Mouse (Mus musculus): Measurements from ENCODE around the gene Aff3. TPM values are rescaled to one million over a fixed set of nuclear protein-coding genes. Genes with fewer than 3 reads are reported as not detected.

Aff3 gene
- polyA plus RNA-seq, 1 experiment: 2.2 TPM

GRCm38 (mm10) chr1:38450677-38451076, 214.1 kb downstream of the Aff3 start:
- 89% methylated on average over 12 of the region's 12 CpGs for WGBS

GRCm38 (mm10) chr1:38449816-38450478, 214.8 kb downstream of the Aff3 start:
- 79% methylated on average over 7 of the region's 7 CpGs for WGBS
- H3K4me1 ChIP-seq (ENCODE audit: control insufficient read depth, insufficient read depth, low read length): no peaks in the 10 kb centered on the region

More at GRCm38 (mm10) chr1:38450677-38451076, 214.1 kb downstream of the Aff3 start:
- no peak for TF ChIP-seq CTCF (conservative IDR thresholded peaks at IDR 0.05; ENCODE audit: insufficient read depth, insufficient read length, low read depth, low read length)
- TF ChIP-seq POLR2A (IDR thresholded peaks at IDR 0.05; ENCODE audit: low read depth, low read length): no peak
- H3K36me3 ChIP-seq (ENCODE audit: control insufficient read depth, insufficient read depth, low read length): no peaks in the 10 kb centered on the region
- no peak for DNase-seq
- no peak overlapping the region for H3K4me3 ChIP-seq (ENCODE audit: insufficient read depth, low read depth, low read length)
- H3K4me1 ChIP-seq (ENCODE audit: control insufficient read depth, insufficient read depth, low read length): no peaks in the 10 kb centered on the region
- H3K27ac ChIP-seq (ENCODE audit: insufficient read depth, low read depth, low read length): no peak overlapping the region
- H3K27me3 ChIP-seq (replicated peaks; ENCODE audit: control insufficient read depth, insufficient read depth, low read length): no peaks in the 10 kb centered on the region

GRCm38 (mm10) chr1:38448854-38449253, 215.9 kb downstream of the Aff3 start:
- H3K27ac ChIP-seq (ENCODE audit: insufficient read depth, low read depth, low read length): no peak overlapping the region
- H3K27me3 ChIP-seq (replicated peaks; ENCODE audit: control insufficient read depth, insufficient read depth, low read length): no peaks in the 10 kb centered on the region
- DNase-seq: no peak
- TF ChIP-seq POLR2A (IDR thresholded peaks at IDR 0.05; ENCODE audit: low read depth, low read length) (no peak), CTCF (conservative IDR thresholded peaks at IDR 0.05; ENCODE audit: insufficient read depth, insufficient read length, low read depth, low read length) (no peak)
- H3K4me3 ChIP-seq (ENCODE audit: insufficient read depth, low read depth, low read length): no peak overlapping the region
- H3K36me3 ChIP-seq (ENCODE audit: control insufficient read depth, insufficient read depth, low read length): no peaks in the 10 kb centered on the region
- WGBS: 65% methylated on average over 3 of the region's 3 CpGs
- H3K4me1 ChIP-seq (ENCODE audit: control insufficient read depth, insufficient read depth, low read length): no peaks in the 10 kb centered on the region

More at GRCm38 (mm10) chr1:38449816-38450478, 214.8 kb downstream of the Aff3 start:
- Histone ChIP-seq H3K36me3 (ENCODE audit: control insufficient read depth, insufficient read depth, low read length) (no peaks in the 10 kb centered on the region), H3K27me3 (replicated peaks; ENCODE audit: control insufficient read depth, insufficient read depth, low read length) (no peaks in the 10 kb centered on the region), H3K4me3 (ENCODE audit: insufficient read depth, low read depth, low read length) (no peak overlapping the region), H3K27ac (ENCODE audit: insufficient read depth, low read depth, low read length) (no peak overlapping the region)
- DNase-seq: no peak
- TF ChIP-seq CTCF (conservative IDR thresholded peaks at IDR 0.05; ENCODE audit: insufficient read depth, insufficient read length, low read depth, low read length): no peak
- no peak for TF ChIP-seq POLR2A (IDR thresholded peaks at IDR 0.05; ENCODE audit: low read depth, low read length)

GRCm38 (mm10) chr1:38447581-38447980, 217.2 kb downstream of the Aff3 start:
- DNase-seq: no peak
- H3K4me1 ChIP-seq (ENCODE audit: control insufficient read depth, insufficient read depth, low read length): no peaks in the 10 kb centered on the region
- H3K27ac ChIP-seq (ENCODE audit: insufficient read depth, low read depth, low read length): no peak overlapping the region
- H3K27me3 ChIP-seq (replicated peaks; ENCODE audit: control insufficient read depth, insufficient read depth, low read length): no peaks in the 10 kb centered on the region
- 78% methylated on average over 2 of the region's 2 CpGs for WGBS
- TF ChIP-seq POLR2A (IDR thresholded peaks at IDR 0.05; ENCODE audit: low read depth, low read length) (no peak), CTCF (conservative IDR thresholded peaks at IDR 0.05; ENCODE audit: insufficient read depth, insufficient read length, low read depth, low read length) (no peak)
- no peak overlapping the region for H3K4me3 ChIP-seq (ENCODE audit: insufficient read depth, low read depth, low read length)
- H3K36me3 ChIP-seq (ENCODE audit: control insufficient read depth, insufficient read depth, low read length): no peaks in the 10 kb centered on the region

GRCm38 (mm10) chr1:38446152-38446820, 218.5 kb downstream of the Aff3 start:
- no peak for TF ChIP-seq POLR2A (IDR thresholded peaks at IDR 0.05; ENCODE audit: low read depth, low read length)
- TF ChIP-seq CTCF (conservative IDR thresholded peaks at IDR 0.05; ENCODE audit: insufficient read depth, insufficient read length, low read depth, low read length): no peak
- Histone ChIP-seq H3K36me3 (ENCODE audit: control insufficient read depth, insufficient read depth, low read length) (no peaks in the 10 kb centered on the region), H3K4me3 (ENCODE audit: insufficient read depth, low read depth, low read length) (no peak overlapping the region), H3K27ac (ENCODE audit: insufficient read depth, low read depth, low read length) (no peak overlapping the region), H3K27me3 (replicated peaks; ENCODE audit: control insufficient read depth, insufficient read depth, low read length) (no peaks in the 10 kb centered on the region), H3K4me1 (ENCODE audit: control insufficient read depth, insufficient read depth, low read length) (no peaks in the 10 kb centered on the region)
- 80% methylated on average over 12 of the region's 12 CpGs for WGBS
- DNase-seq: no peak

GRCm38 (mm10) chr1:38442887-38443286, 221.9 kb downstream of the Aff3 start:
- no peak for DNase-seq
- TF ChIP-seq CTCF (conservative IDR thresholded peaks at IDR 0.05; ENCODE audit: insufficient read depth, insufficient read length, low read depth, low read length): no peak
- TF ChIP-seq POLR2A (IDR thresholded peaks at IDR 0.05; ENCODE audit: low read depth, low read length): no peak
- H3K27ac ChIP-seq (ENCODE audit: insufficient read depth, low read depth, low read length): no peak overlapping the region
- no peak overlapping the region for H3K4me3 ChIP-seq (ENCODE audit: insufficient read depth, low read depth, low read length)
- H3K36me3 ChIP-seq (ENCODE audit: control insufficient read depth, insufficient read depth, low read length): no peaks in the 10 kb centered on the region
- WGBS: 94% methylated on average over 3 of the region's 3 CpGs
- H3K27me3 ChIP-seq (replicated peaks; ENCODE audit: control insufficient read depth, insufficient read depth, low read length): no peaks in the 10 kb centered on the region
- peaks cover 8% of the 10 kb centered on the region; the same call in 1 of the 2 replicates for H3K4me1 ChIP-seq (ENCODE audit: control insufficient read depth, insufficient read depth, low read length)

- TF ChIP-seq POLR2A (IDR thresholded peaks at IDR 0.05; ENCODE audit: low read depth, low read length) (no peak), CTCF (conservative IDR thresholded peaks at IDR 0.05; ENCODE audit: insufficient read depth, insufficient read length, low read depth, low read length) (no peak)
- Histone ChIP-seq H3K27me3 (replicated peaks; ENCODE audit: control insufficient read depth, insufficient read depth, low read length) (no peaks in the 10 kb centered on the region), H3K27ac (ENCODE audit: insufficient read depth, low read depth, low read length) (no peak overlapping the region), H3K36me3 (ENCODE audit: control insufficient read depth, insufficient read depth, low read length) (no peaks in the 10 kb centered on the region), H3K4me3 (ENCODE audit: insufficient read depth, low read depth, low read length) (no peak overlapping the region), H3K4me1 (ENCODE audit: control insufficient read depth, insufficient read depth, low read length) (peaks cover 8% of the 10 kb centered on the region; the same call in 1 of the 2 replicates)
- 86% methylated on average over 9 of the region's 9 CpGs for WGBS
- no peak for DNase-seq
These were observed 222.3 kb downstream of the Aff3 start for GRCm38 (mm10) chr1:38442479-38442878.
